Mouse (Mus musculus) CH12.LX (cell line): ENCODE measurements at regions not wholly inside any gene's neighbourhood (a gene's known extent, or its start where the extent isn't known, plus 50 kb on each side); places are given as distances from the start of the nearest gene placed in this dataset.

ENCODE experiments used
- DNase-seq: peaks from one replicate; pipeline ENCODE4 v3.0.0-alpha.2; 2013; ENCODE audit errors: extremely low read depth
- H3K27ac ChIP-seq: 2 replicates; pipeline ENCODE4 v1.5.1; 2012; ENCODE audit warnings: low read depth, mild to moderate bottlenecking, control low read depth, moderate library complexity; ENCODE audit not compliant: insufficient read depth
- H3K27me3 ChIP-seq: replicated peaks from 2 replicates; pipeline ENCODE3; 2012; ENCODE audit warnings: inconsistent platforms
- H3K36me3 ChIP-seq, 2 experiments: replicated peaks in 1 of 2; 2 replicates each; pipeline versions ENCODE3 to v1.6.1; 2012; ENCODE audit warnings: inconsistent platforms in 1 of 2, low read length in 1 of 2, mild to moderate bottlenecking in 1 of 2, mixed read lengths in 1 of 2, moderate library complexity in 1 of 2; ENCODE audit not compliant: control insufficient read depth in 1 of 2, insufficient read depth in 1 of 2
- H3K4me1 ChIP-seq, 2 experiments: 2 replicates each; pipeline ENCODE4 v1.6.1; 2012; ENCODE audit warnings: inconsistent platforms in 1 of 2, moderate library complexity in 1 of 2; ENCODE audit not compliant: insufficient read depth in 2 of 2, control insufficient read depth in 1 of 2
- H3K4me2 ChIP-seq: 2 replicates; pipeline ENCODE4 v1.6.1; 2012; ENCODE audit warnings: low read depth, mild to moderate bottlenecking, control low read depth; ENCODE audit not compliant: poor library complexity, insufficient read depth, severe bottlenecking
- H3K4me3 ChIP-seq, 3 experiments: fragments of 150-350 bp in 1 of 3; sonication (generic) in 1 of 3; replicated peaks in 1 of 3; 2 replicates each; pipeline versions ENCODE3 to v1.5.1; 2011 to 2012; ENCODE audit warnings: low read depth in 2 of 3, low read length in 2 of 3, mild to moderate bottlenecking in 2 of 3, moderate library complexity in 2 of 3, control low read depth in 1 of 3, improper control_type of control experiment in 1 of 3, inconsistent platforms in 1 of 3, mixed read lengths in 1 of 3; ENCODE audit not compliant: poor library complexity in 1 of 3
- H3K79me2 ChIP-seq: replicated peaks from 2 replicates; pipeline ENCODE4 v1.6.1; 2012; ENCODE audit warnings: mild to moderate bottlenecking, moderate library complexity; ENCODE audit not compliant: control insufficient read depth, poor library complexity, insufficient read depth, severe bottlenecking; ENCODE audit errors: extremely low read depth
- H3K9ac ChIP-seq: 2 replicates; pipeline ENCODE4 v1.6.1; 2012; ENCODE audit warnings: low read depth, mild to moderate bottlenecking, control low read depth, moderate library complexity; ENCODE audit not compliant: insufficient read depth
- H3K9me3 ChIP-seq: replicated peaks from 2 replicates; pipeline ENCODE3; 2012; ENCODE audit warnings: low read length, inconsistent platforms, mixed read lengths
- BHLHE40 ChIP-seq: IDR thresholded peaks from 2 replicates; pipeline ENCODE4 v1.6.1; 2011; ENCODE audit warnings: mild to moderate bottlenecking, low read depth, low read length, improper control_type of control experiment
- CHD1 ChIP-seq: IDR thresholded peaks from 2 replicates; pipeline ENCODE4 v1.6.1; 2012; ENCODE audit warnings: low read depth, low read length, improper control_type of control experiment, inconsistent platforms
- CHD2 ChIP-seq: IDR thresholded peaks from 2 replicates; pipeline ENCODE4 v1.6.1; 2011; ENCODE audit warnings: low read length, improper control_type of control experiment
- CTCF ChIP-seq, 2 experiments: IDR thresholded peaks in 1 of 2; conservative IDR thresholded peaks in 1 of 2; 2 replicates each; pipeline ENCODE4 v1.5.1; 2011 to 2012; ENCODE audit warnings: low read depth in 2 of 2, low read length in 2 of 2, improper control_type of control experiment in 1 of 2, inconsistent platforms in 1 of 2, mild to moderate bottlenecking in 1 of 2, moderate library complexity in 1 of 2
- E2F4 ChIP-seq: IDR thresholded peaks from 2 replicates; pipeline ENCODE4 v1.6.1; 2011; ENCODE audit warnings: low read depth, low read length, improper control_type of control experiment; ENCODE audit not compliant: insufficient replicate concordance
- ELF1 ChIP-seq: IDR thresholded peaks from 2 replicates; pipeline ENCODE4 v1.6.1; 2014; ENCODE audit warnings: low read depth, mild to moderate bottlenecking, inconsistent platforms, low read length, improper control_type of control experiment
- EP300 ChIP-seq: IDR thresholded peaks from 2 replicates; pipeline ENCODE4 v1.6.1; 2011; ENCODE audit warnings: low read length, improper control_type of control experiment
- GABPA ChIP-seq: IDR thresholded peaks from 2 replicates; pipeline ENCODE4 v1.6.1; 2012; ENCODE audit warnings: low read depth, low read length, improper control_type of control experiment, inconsistent platforms; ENCODE audit not compliant: insufficient replicate concordance
- HCFC1 ChIP-seq: IDR thresholded peaks from 2 replicates; pipeline ENCODE4 v1.6.1; 2012; ENCODE audit warnings: low read depth, mild to moderate bottlenecking, inconsistent platforms, low read length, improper control_type of control experiment
- MAFK ChIP-seq: IDR thresholded peaks from 2 replicates; pipeline ENCODE4 v1.6.1; 2011; ENCODE audit warnings: low read length, improper control_type of control experiment; ENCODE audit not compliant: insufficient replicate concordance
- MAZ ChIP-seq: IDR thresholded peaks from 2 replicates; pipeline ENCODE4 v1.6.1; 2012; ENCODE audit warnings: low read depth, mild to moderate bottlenecking, inconsistent platforms, low read length, improper control_type of control experiment, moderate library complexity
- MXI1 ChIP-seq: IDR thresholded peaks from 2 replicates; pipeline ENCODE4 v1.6.1; 2011; ENCODE audit warnings: mild to moderate bottlenecking, low read depth, low read length, improper control_type of control experiment
- MYC ChIP-seq: IDR thresholded peaks from 2 replicates; pipeline ENCODE4 v1.6.1; 2011; ENCODE audit warnings: low read depth, mild to moderate bottlenecking, improper control_type of control experiment, low read length
- PAX5 ChIP-seq: IDR thresholded peaks from 2 replicates; pipeline ENCODE4 v1.6.1; 2012; ENCODE audit warnings: low read length, inconsistent platforms, mixed read lengths
- POLR2AphosphoS2 ChIP-seq: IDR thresholded peaks from 2 replicates; pipeline ENCODE4 v1.6.1; 2011; ENCODE audit warnings: low read depth, low read length, improper control_type of control experiment
- USF1 ChIP-seq: IDR thresholded peaks from 2 replicates; pipeline ENCODE4 v1.6.1; 2014; ENCODE audit warnings: low read depth, mild to moderate bottlenecking, inconsistent platforms, low read length, improper control_type of control experiment
- ZC3H11A ChIP-seq: IDR thresholded peaks from 2 replicates; pipeline ENCODE4 v1.6.1; 2012; ENCODE audit warnings: low read depth, mild to moderate bottlenecking, inconsistent platforms, low read length, improper control_type of control experiment
- ZKSCAN1 ChIP-seq: IDR thresholded peaks from 2 replicates; pipeline ENCODE4 v1.6.1; 2012; ENCODE audit warnings: low read depth, inconsistent platforms, low read length, improper control_type of control experiment, borderline replicate concordance
- dilution Hi-C: fragments of 300-500 bp; cut with MboI; formaldehyde crosslinking; loops from 2 replicates; pipeline ENCODE4 v1.14.3; 2020; ENCODE audit warnings: low sequenced_read_pairs; ENCODE audit not compliant: extremely low pct_unique_long_range_greater_than_20kb, extremely low pct_ligation_motif_present
- in situ Hi-C: fragments of 300-500 bp; cut with MboI; formaldehyde crosslinking; loops from 3 replicates; pipeline ENCODE4 v1.14.3; 2019; ENCODE audit warnings: low sequenced_read_pairs, low pct_ligation_motif_present, low pct_unique_long_range_greater_than_20kb, mixed read lengths

GRCm38 (mm10) chr8:103626446-103626845 lies 475.0 kb upstream of the Cdh5 start:
- no peaks in the 10 kb centered on the region for H3K27me3 ChIP-seq
- H3K79me2 ChIP-seq = no peaks in the 10 kb centered on the region
- TF ChIP-seq E2F4 (no peak), GABPA (no peak), ELF1 (no peak), CHD1 (no peak), MAZ (no peak), MXI1 (no peak), CTCF (conservative IDR thresholded peaks at IDR 0.05 in 1 of 2, IDR thresholded peaks at IDR 0.05 in 1 of 2; ENCODE audit: low read depth in 2 of 2, low read length in 2 of 2) (no peak), BHLHE40 (no peak), MAFK (no peak), EP300 (no peak), HCFC1 (no peak), ZKSCAN1 (no peak), MYC (no peak), PAX5 (no peak), POLR2AphosphoS2 (no peak), USF1 (no peak), CHD2 (no peak)
- no peak overlapping the region for H3K27ac ChIP-seq
- in situ Hi-C loops (no loop called here), dilution Hi-C loops (no loop called here)
- no peak for DNase-seq
- H3K4me3 ChIP-seq = no peak overlapping the region
- no peaks in the 10 kb centered on the region for H3K36me3 ChIP-seq
- no peaks in the 10 kb centered on the region for H3K4me1 ChIP-seq
- H3K9ac ChIP-seq = no peak overlapping the region
- no peaks in the 10 kb centered on the region for H3K9me3 ChIP-seq
- no peak overlapping the region for H3K4me2 ChIP-seq

GRCm38 (mm10) chr8:103632543-103632942 lies 468.9 kb upstream of the Cdh5 start:
- Histone ChIP-seq H3K4me2 (no peak overlapping the region), H3K27ac (no peak overlapping the region), H3K27me3 (no peaks in the 10 kb centered on the region), H3K9ac (no peak overlapping the region), H3K4me3 (no peak overlapping the region), H3K79me2 (no peaks in the 10 kb centered on the region), H3K9me3 (no peaks in the 10 kb centered on the region), H3K4me1 (no peaks in the 10 kb centered on the region), H3K36me3 (no peaks in the 10 kb centered on the region)
- dilution Hi-C loops (no loop called here), in situ Hi-C loops (no loop called here)
- DNase-seq = no peak
- no peak for TF ChIP-seq GABPA
- TF ChIP-seq ZKSCAN1 = no peak
- no peak for TF ChIP-seq MXI1
- no peak for TF ChIP-seq ZC3H11A
- TF ChIP-seq EP300 = no peak
